Mouse (Mus musculus) WW6 (cell line): ENCODE measurements at regions not wholly inside any gene's neighbourhood (a gene's known extent, or its start where the extent isn't known, plus 50 kb on each side); places are given as distances from the start of the nearest gene placed in this dataset.

Experiments
- DNase-seq: peaks from one replicate; pipeline ENCODE4 v3.0.0-alpha.2; 2013; ENCODE audit warnings: low read depth, low spot score

- no peak for DNase-seq
Observed at GRCm38 (mm10) chr6:147315207-147315606, 51.2 kb upstream of the Pthlh start.
